Mouse (Mus musculus): ENCODE measurements around the gene Ces1a. TPM values are rescaled to one million over a fixed set of nuclear protein-coding genes. Genes with fewer than 3 reads are reported as not detected.

Gene Ces1a
- polyA plus RNA-seq (2014; fragmentation: Illumina TruSeq; extraction: RNeasy Lipid Tissue Mini Kit (QIAGEN cat#74804)), result not detected

DNA sequence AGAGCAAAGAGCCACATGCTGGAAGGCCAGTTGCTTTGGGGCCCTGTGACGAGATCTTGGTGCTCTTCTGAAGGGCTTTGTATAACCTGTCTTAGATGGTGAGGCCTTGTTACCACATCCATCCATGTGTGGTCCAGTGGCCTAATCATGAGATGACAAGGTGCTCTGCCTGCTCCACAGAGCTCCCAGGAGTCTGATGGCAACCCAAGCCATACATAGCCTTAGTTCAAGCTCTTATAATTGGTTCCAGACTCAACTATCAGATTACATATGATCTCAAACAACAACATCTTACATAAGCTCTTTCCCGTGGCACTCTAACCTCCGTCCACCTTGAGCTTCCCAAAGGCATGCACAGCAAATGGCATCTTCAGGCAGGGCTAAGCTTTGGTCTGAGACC lies at the start of gene Ces1a:
Gene Ces1a (minus strand): TSS at position 101 of the 400 bp plus-strand sequence.

DNA sequence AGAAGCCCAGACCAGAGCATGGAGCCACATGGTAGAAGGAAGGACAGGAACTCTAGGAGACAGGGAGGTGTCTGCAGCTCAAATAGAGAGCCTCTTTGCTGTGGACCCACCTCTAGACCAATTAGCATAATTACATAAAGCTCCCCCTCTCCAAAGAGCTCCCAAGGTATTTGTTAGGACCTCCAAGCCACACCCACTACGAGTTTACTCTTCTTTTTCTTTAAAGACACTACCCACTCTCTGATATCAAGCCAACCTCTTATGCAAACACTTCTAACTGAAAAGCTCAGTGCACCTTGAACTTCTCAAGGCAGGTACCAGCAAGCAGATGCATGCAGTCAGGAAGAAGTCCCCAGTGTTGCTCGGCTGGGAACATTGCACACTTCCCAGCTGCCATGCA lies 31.9 kb upstream of the Ces1a start, which contains the start of gene Ces1b:
Gene Ces1b (minus strand): TSS at position 131 of the 400 bp plus-strand sequence.

Other genes with a start within 250 kb of the Ces1a start
- gene Mmp2, start 220.9 kb downstream of the Ces1a start, polyA plus RNA-seq (2014; fragmentation: Illumina TruSeq; extraction: RNeasy Lipid Tissue Mini Kit (QIAGEN cat#74804)), result 21.7 TPM
- gene Lpcat2, start 192.9 kb downstream of the Ces1a start, polyA plus RNA-seq (2014; fragmentation: Illumina TruSeq; extraction: RNeasy Lipid Tissue Mini Kit (QIAGEN cat#74804)), result 8.3 TPM
- not detected for gene Capns2, start 146.8 kb downstream of the Ces1a start, polyA plus RNA-seq (2014; fragmentation: Illumina TruSeq; extraction: RNeasy Lipid Tissue Mini Kit (QIAGEN cat#74804))
- 1.7 TPM for gene Slc6a2, start 88.1 kb downstream of the Ces1a start, polyA plus RNA-seq (2014; fragmentation: Illumina TruSeq; extraction: RNeasy Lipid Tissue Mini Kit (QIAGEN cat#74804))
- 0.31 TPM for gene Ces1b, start 31.8 kb upstream of the Ces1a start, polyA plus RNA-seq (2014; fragmentation: Illumina TruSeq; extraction: RNeasy Lipid Tissue Mini Kit (QIAGEN cat#74804))
- not detected for gene Ces1c, start 83.1 kb upstream of the Ces1a start, polyA plus RNA-seq (2014; fragmentation: Illumina TruSeq; extraction: RNeasy Lipid Tissue Mini Kit (QIAGEN cat#74804))
- gene Ces1d, start 149.6 kb upstream of the Ces1a start, polyA plus RNA-seq (2014; fragmentation: Illumina TruSeq; extraction: RNeasy Lipid Tissue Mini Kit (QIAGEN cat#74804)), result 23.3 TPM
- gene Ces1e, start 181.4 kb upstream of the Ces1a start, polyA plus RNA-seq (2014; fragmentation: Illumina TruSeq; extraction: RNeasy Lipid Tissue Mini Kit (QIAGEN cat#74804)), result 0.80 TPM
- gene Ces1f, start 231.6 kb upstream of the Ces1a start, polyA plus RNA-seq (2014; fragmentation: Illumina TruSeq; extraction: RNeasy Lipid Tissue Mini Kit (QIAGEN cat#74804)), result 9.9 TPM